Mouse (Mus musculus) heart, postnatal 10 days (tissue): Measurements from ENCODE around the gene Vmn2r24. TPM values are rescaled to one million over a fixed set of nuclear protein-coding genes. Genes with fewer than 3 reads are reported as not detected.
"Not testable (repeated sequence)": the region's sequence is repeated elsewhere in the genome, so short reads cannot be mapped to it uniquely, and the experiment has no call there.

Source experiments
- DNase-seq, 2 experiments: peaks; one replicate each; pipeline ENCODE4 v3.0.0; 2021
- intact Hi-C: fragments of 180-260 bp; cut with DNase I; formaldehyde crosslinking; loops from one replicate; pipeline ENCODE4 v1.15.1; 2025
- total RNA-seq, 2 experiments: library from RNA; stranded (reverse); gene quantifications; 2 replicates each; pipeline ENCODE4 v1.2.3; 2021

Vmn2r24 gene
- total RNA-seq: not detected

DNA sequence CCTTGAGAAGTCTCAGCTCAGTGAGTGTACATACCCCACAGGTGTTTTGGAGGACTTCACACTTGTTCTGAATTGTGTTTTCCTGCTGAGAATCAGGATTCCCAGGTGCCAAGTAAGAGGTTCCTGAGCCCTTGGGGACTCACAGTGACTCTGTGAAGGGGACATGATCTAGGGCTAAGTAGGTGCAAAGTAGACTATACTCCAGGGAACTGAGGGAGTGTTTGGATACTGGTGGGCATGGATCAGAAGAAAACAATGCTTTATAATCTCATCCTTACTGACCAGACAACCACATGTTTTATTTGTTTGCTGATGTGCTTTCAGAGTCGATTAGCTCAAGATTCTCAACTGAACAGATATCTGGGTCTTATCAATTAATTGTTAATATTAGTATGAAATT lies at the start of gene Vmn2r24:
Gene Vmn2r24 (plus strand): TSS at position 301 of the 400 bp plus-strand sequence.
- no peak for DNase-seq
- intact Hi-C loops: no loop called here

DNA sequence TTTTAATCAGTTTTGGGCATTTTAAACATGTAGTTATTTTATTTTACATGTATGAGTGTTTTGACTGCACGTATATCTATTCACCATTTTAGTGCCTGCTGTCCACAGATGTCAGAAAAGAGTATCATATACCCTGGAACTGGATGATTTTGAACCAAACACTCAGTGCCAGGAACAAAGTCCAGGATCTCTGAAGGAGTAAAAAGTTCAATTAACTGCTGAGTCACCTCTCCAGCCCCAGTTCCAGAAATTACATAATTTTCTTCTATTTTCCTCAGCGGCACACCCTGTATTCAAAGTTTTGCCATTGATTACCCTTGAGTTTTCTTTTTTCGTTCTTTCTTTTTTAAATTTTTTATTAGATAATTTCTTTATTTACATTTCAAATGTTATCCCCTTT lies 8.6 kb upstream of the Vmn2r24 start:
- intact Hi-C loops: no loop called here

DNA sequence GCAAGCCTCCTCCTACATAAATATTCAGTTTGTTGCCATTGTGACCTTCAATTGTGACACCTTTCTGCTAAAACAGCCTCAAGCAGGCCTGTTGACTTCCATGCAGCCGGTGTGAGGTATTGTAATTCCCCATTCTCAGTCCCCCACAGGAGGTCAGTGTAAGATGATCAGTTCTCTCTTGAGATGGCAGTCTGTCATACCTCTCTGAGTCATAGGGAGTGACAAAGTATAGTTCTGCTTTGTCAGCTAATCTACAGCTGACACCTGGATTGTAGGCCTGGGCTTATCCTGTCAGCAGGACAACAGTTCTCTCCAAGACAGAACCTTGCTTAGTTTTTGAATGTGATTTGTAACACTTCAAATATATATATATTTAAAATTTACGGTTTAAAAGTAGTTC lies 6.2 kb downstream of the Vmn2r24 start:
- DNase-seq: no peak
- intact Hi-C loops: no loop called here

More for the DNA sequence above, 8.6 kb upstream of the Vmn2r24 start:
- no peak for DNase-seq

DNA sequence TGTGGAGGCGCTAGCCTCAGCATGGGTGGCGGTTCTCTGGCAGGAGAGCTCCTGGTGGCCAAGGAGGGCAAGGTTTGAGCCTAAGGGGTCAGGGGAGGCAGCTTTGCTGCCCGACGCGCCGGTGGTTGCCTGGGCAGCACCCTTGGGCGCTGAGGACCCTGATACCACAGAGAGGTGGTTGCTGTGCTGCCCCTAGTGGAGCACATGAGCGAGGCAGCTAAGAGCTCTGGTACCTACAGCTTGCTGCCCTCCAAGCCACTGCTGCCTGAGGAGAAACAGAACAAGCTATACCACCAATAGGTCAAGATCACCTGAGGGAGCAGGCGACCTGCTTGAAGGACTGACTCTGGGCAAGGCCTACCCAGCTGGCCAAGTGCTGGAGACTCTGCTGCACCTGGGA lies 15.1 kb downstream of the Vmn2r24 start:
- DNase-seq: no peak
- intact Hi-C loops: no loop called here

DNA sequence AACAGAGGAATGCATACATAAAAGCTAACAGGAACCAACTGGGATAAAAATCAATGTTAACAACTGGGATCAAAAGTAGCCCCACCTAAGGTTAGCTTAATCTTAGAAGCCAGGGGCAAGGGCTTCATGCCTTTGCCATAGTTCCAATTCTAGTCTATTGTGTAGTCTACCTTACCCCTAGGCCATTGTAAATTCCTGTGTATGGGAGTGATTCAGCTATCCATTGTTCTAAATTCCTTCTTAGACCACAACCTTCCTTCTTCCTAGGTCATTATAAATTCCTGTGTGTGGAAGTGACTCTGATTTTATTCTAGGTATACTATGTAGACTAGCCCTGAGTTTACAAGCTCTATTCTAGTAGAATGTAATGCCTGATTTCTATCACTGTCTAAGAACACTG lies 31.6 kb downstream of the Vmn2r24 start:
- DNase-seq, intact Hi-C loops: not testable (repeated sequence)

DNA sequence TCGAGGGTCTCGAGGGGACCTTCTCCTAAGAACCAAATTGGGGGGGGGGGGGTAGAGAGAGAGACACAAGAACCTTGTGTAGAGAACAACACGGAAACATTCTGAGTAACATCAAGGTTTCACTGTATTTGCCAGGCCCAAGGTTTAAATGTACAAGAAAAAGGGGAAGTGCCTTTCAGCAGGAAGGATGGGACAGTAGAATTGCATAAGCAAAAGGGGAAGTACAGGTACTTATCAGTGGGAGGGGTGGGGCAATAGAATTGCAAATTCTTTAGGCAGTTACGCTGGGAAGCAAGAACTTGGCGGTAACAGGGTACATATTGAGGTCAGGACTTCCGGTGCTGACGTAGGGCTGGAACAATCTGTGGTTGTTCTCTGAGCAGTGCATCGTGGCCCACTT lies 41.3 kb downstream of the Vmn2r24 start:
- intact Hi-C loops: no loop called here
- DNase-seq: no peak

- DNase-seq, intact Hi-C loops: not testable (repeated sequence)
Observed at GRCm38 (mm10) chr6:123853363-123853762, 74.7 kb downstream of the Vmn2r24 start, which contains the start of gene Vmn2r25. Gene Vmn2r25, minus strand, starts transcription at chr6:123853463.

Other genes starting within 250 kb of the Vmn2r24 start
- gene Vmn2r21, start 245.5 kb upstream of the Vmn2r24 start, total RNA-seq: not detected
- not detected for gene Vmn2r22, start 128.2 kb upstream of the Vmn2r24 start, total RNA-seq
- gene Vmn2r23, start 76.2 kb upstream of the Vmn2r24 start, total RNA-seq: not detected
- not detected for gene Vmn2r25, start 74.6 kb downstream of the Vmn2r24 start, total RNA-seq
- not detected for gene Vmn2r26, start 245.7 kb downstream of the Vmn2r24 start, total RNA-seq